Mouse (Mus musculus) G1E (cell line): Measurements from ENCODE around the gene Nexn. TPM values are rescaled to one million over a fixed set of nuclear protein-coding genes. Genes with fewer than 3 reads are reported as not detected.

ENCODE experiments used
- ATAC-seq: 2 replicates; pipeline ENCODE4 v1.8.0; 2016; ENCODE audit warnings: mild to moderate bottlenecking; ENCODE audit not compliant: insufficient number of reproducible peaks, poor library complexity, low FRiP score, severe bottlenecking; ENCODE audit errors: extremely low read depth
- DNase-seq: peaks from one replicate; pipeline ENCODE4 v3.0.0; 2012; ENCODE audit warnings: low spot score
- H3K27me3 ChIP-seq: 2 replicates; pipeline ENCODE4 v1.6.1; 2012; ENCODE audit warnings: mild to moderate bottlenecking, low read length, inconsistent platforms; ENCODE audit not compliant: insufficient read depth
- H3K36me3 ChIP-seq: replicated peaks from 2 replicates; pipeline ENCODE3; 2012; ENCODE audit warnings: mild to moderate bottlenecking, inconsistent platforms
- H3K4me1 ChIP-seq: 2 replicates; pipeline ENCODE4 v1.6.1; 2012; ENCODE audit warnings: low read depth, low read length, inconsistent platforms, mixed read lengths; ENCODE audit not compliant: insufficient read depth
- H3K4me3 ChIP-seq: 2 replicates; pipeline ENCODE4 v1.5.1; 2012; ENCODE audit warnings: low read depth, mild to moderate bottlenecking, inconsistent platforms, low read length, moderate library complexity, mixed read lengths
- H3K9me3 ChIP-seq: replicated peaks from 2 replicates; pipeline ENCODE4 v1.6.1; 2012; ENCODE audit warnings: inconsistent platforms
- CTCF ChIP-seq: IDR thresholded peaks from 2 replicates; pipeline ENCODE4 v1.5.1; 2012; ENCODE audit warnings: low read depth, low read length, inconsistent platforms, mixed read lengths
- GATA1 ChIP-seq: IDR thresholded peaks from 2 replicates; pipeline ENCODE4 v1.6.1; 2012; ENCODE audit warnings: borderline replicate concordance, low read length, inconsistent platforms, mixed read lengths
- GATA2 ChIP-seq: IDR thresholded peaks from 2 replicates; pipeline ENCODE4 v1.6.1; 2012; ENCODE audit warnings: low read depth, low read length, inconsistent platforms, borderline replicate concordance
- POLR2AphosphoS5 ChIP-seq: IDR thresholded peaks from 2 replicates; pipeline ENCODE4 v1.6.1; 2012; ENCODE audit warnings: low read depth, low read length, inconsistent platforms; ENCODE audit not compliant: insufficient replicate concordance
- TAL1 ChIP-seq: conservative IDR thresholded peaks from 2 replicates; pipeline ENCODE4 v1.6.1; 2012; ENCODE audit warnings: low read depth, low read length, inconsistent platforms, mixed read lengths
- polyA plus RNA-seq: library from polyadenylated mRNA; stranded (reverse); fragments of >175 nt; gene quantifications from 2 replicates; pipeline ENCODE4 v1.2.3, GENCODE M21; 2012
- total RNA-seq, 2 experiments: library from RNA; stranded (forward) in 1 of 2; stranded (reverse) in 1 of 2; fragments of 200-1000 nt in 1 of 2; fragments of >200 nt in 1 of 2; fragmentation: Nextera tagmentation in 1 of 2; gene quantifications; 2 replicates each; pipeline ENCODE4 v1.2.3; 2014 to 2017

The Nexn gene
- total and polyA plus RNA-seq, 3 experiments: 1.0 TPM; not detected in 2

- Histone ChIP-seq H3K4me3 (no peak overlapping the region), H3K9me3 (no peaks in the 10 kb centered on the region), H3K4me1 (no peaks in the 10 kb centered on the region), H3K27me3 (no peaks in the 10 kb centered on the region), H3K36me3 (peaks cover 74% of the 10 kb centered on the region)
- TF ChIP-seq CTCF (no peak), POLR2AphosphoS5 (no peak), GATA1 (no peak), TAL1 (no peak), GATA2 (no peak)
- DNase-seq (no peak), ATAC-seq (no peak)
These were observed 27.5 kb upstream of the Nexn start for GRCm38 (mm10) chr3:152293530-152294181.

GRCm38 (mm10) chr3:152291895-152292294, 25.7 kb upstream of the Nexn start:
- DNase-seq (no peak), ATAC-seq (no peak)
- no peaks in the 10 kb centered on the region for H3K4me1 ChIP-seq
- H3K4me3 ChIP-seq: no peak overlapping the region
- H3K9me3 ChIP-seq: no peaks in the 10 kb centered on the region
- H3K27me3 ChIP-seq: no peaks in the 10 kb centered on the region
- TF ChIP-seq TAL1 (no peak), GATA1 (no peak), CTCF (no peak), GATA2 (no peak), POLR2AphosphoS5 (no peak)
- H3K36me3 ChIP-seq: peaks cover 78% of the 10 kb centered on the region

GRCm38 (mm10) chr3:152290175-152290798, 24.1 kb upstream of the Nexn start:
- no peak for DNase-seq
- Histone ChIP-seq H3K27me3 (no peaks in the 10 kb centered on the region), H3K9me3 (no peaks in the 10 kb centered on the region), H3K4me3 (no peak overlapping the region), H3K4me1 (no peaks in the 10 kb centered on the region), H3K36me3 (peaks cover 76% of the 10 kb centered on the region)
- TF ChIP-seq CTCF: no peak
- TF ChIP-seq GATA2: no peak
- no peak for TF ChIP-seq GATA1
- no peak for TF ChIP-seq POLR2AphosphoS5
- no peak for TF ChIP-seq TAL1
- ATAC-seq: no peak

- Histone ChIP-seq H3K4me3 (no peak overlapping the region), H3K4me1 (no peaks in the 10 kb centered on the region), H3K27me3 (no peaks in the 10 kb centered on the region), H3K9me3 (no peaks in the 10 kb centered on the region), H3K36me3 (peaks cover 79% of the 10 kb centered on the region)
- ATAC-seq (no peak), DNase-seq (no peak)
- TF ChIP-seq TAL1: no peak
- TF ChIP-seq GATA2: no peak
- no peak for TF ChIP-seq POLR2AphosphoS5
These were observed 22.6 kb upstream of the Nexn start for GRCm38 (mm10) chr3:152288740-152289139.

- DNase-seq (no peak), ATAC-seq (no peak)
- H3K4me1 ChIP-seq: no peaks in the 10 kb centered on the region
- no peak overlapping the region for H3K4me3 ChIP-seq
- H3K9me3 ChIP-seq: no peaks in the 10 kb centered on the region
- no peak for TF ChIP-seq TAL1
- TF ChIP-seq CTCF: no peak
- no peak for TF ChIP-seq POLR2AphosphoS5
- TF ChIP-seq GATA2: no peak
- TF ChIP-seq GATA1: no peak
- H3K36me3 ChIP-seq: peaks cover 79% of the 10 kb centered on the region
- H3K27me3 ChIP-seq: no peaks in the 10 kb centered on the region
These were observed 22.1 kb upstream of the Nexn start for GRCm38 (mm10) chr3:152288276-152288675.

- H3K4me1 ChIP-seq: no peaks in the 10 kb centered on the region
- ATAC-seq (no peak), DNase-seq (no peak)
- no peak for TF ChIP-seq TAL1
- TF ChIP-seq GATA2: no peak
- no peak for TF ChIP-seq POLR2AphosphoS5
- TF ChIP-seq CTCF: no peak
- no peak for TF ChIP-seq GATA1
- no peaks in the 10 kb centered on the region for H3K9me3 ChIP-seq
- peaks cover 80% of the 10 kb centered on the region for H3K36me3 ChIP-seq
- H3K4me3 ChIP-seq: no peak overlapping the region
- H3K27me3 ChIP-seq: no peaks in the 10 kb centered on the region
These were observed 21.7 kb upstream of the Nexn start for GRCm38 (mm10) chr3:152287810-152288209.
